Mouse (Mus musculus) kidney, postnatal 0 days (tissue): ENCODE data around the gene Olfr943. TPM values are rescaled to one million over a fixed set of nuclear protein-coding genes. Genes with fewer than 3 reads are reported as not detected.

ENCODE experiments used
- ATAC-seq: fragments of 200-750 bp; cut with Nextera tagmentation; replicated peaks from 2 replicates; pipeline ENCODE4 v1.8.0; 2017; ENCODE audit warnings: low read depth, moderate number of reproducible peaks, moderate TSS enrichment, moderate library complexity; ENCODE audit not compliant: low FRiP score
- DNase-seq: peaks from one replicate; pipeline ENCODE4 v3.0.0-alpha.2; 2016; ENCODE audit warnings: low spot score
- H3K27ac ChIP-seq: fragments of 300-500 bp; sonication (generic); 2 replicates; pipeline ENCODE4 v1.5.1; 2014; ENCODE audit warnings: mild to moderate bottlenecking
- H3K27me3 ChIP-seq: fragments of 300-500 bp; sonication (generic); 2 replicates; pipeline ENCODE4 v1.6.1; 2014; ENCODE audit warnings: low read length, mixed read lengths; ENCODE audit not compliant: insufficient read depth
- H3K36me3 ChIP-seq: fragments of 300-500 bp; sonication (generic); 2 replicates; pipeline ENCODE4 v1.6.1; 2014; ENCODE audit warnings: low read length, mixed read lengths; ENCODE audit not compliant: insufficient read depth
- H3K4me1 ChIP-seq: fragments of 300-500 bp; sonication (generic); replicated peaks from 2 replicates; pipeline ENCODE4 v1.6.1; 2014; ENCODE audit warnings: antibody characterized with exemption, low read length, mixed read lengths; ENCODE audit not compliant: insufficient read depth
- H3K4me2 ChIP-seq: fragments of 300-500 bp; sonication (generic); 2 replicates; pipeline ENCODE4 v1.6.1; 2014; ENCODE audit warnings: mild to moderate bottlenecking, low read length, moderate library complexity, mixed read lengths
- H3K4me3 ChIP-seq: fragments of 300-500 bp; sonication (generic); replicated peaks from 2 replicates; pipeline ENCODE4 v1.5.1; 2014; ENCODE audit warnings: low read depth, low read length
- H3K9ac ChIP-seq: fragments of 300-500 bp; sonication (generic); 2 replicates; pipeline ENCODE4 v1.6.1; 2014; ENCODE audit warnings: low read depth, low read length
- H3K9me3 ChIP-seq: fragments of 300-500 bp; sonication (generic); replicated peaks from 2 replicates; pipeline ENCODE4 v1.6.1; 2016; ENCODE audit warnings: low read length, inconsistent platforms, mixed read lengths
- CTCF ChIP-seq: IDR thresholded peaks from 2 replicates; pipeline ENCODE4 v1.5.1; 2016; ENCODE audit warnings: antibody characterized with exemption, low read depth, mild to moderate bottlenecking, moderate library complexity
- WGBS: fragments of 180-500 bp; shearing (Covaris S2); extraction: QIAGEN DNeasy Blood & Tissue Kit; methylation state at CpG from one replicate; pipeline ENCODE4 v1.1.7; 2014; 5-methylcytosine and 5-hydroxymethylcytosine counted together
- polyA plus RNA-seq: library from polyadenylated mRNA; unstranded; fragments of >200 nt; fragmentation: Nextera tagmentation; extraction: Ambion mirVana; gene quantifications from 2 replicates; pipeline ENCODE4 v1.2.1, GENCODE M21; 2015

Olfr943 gene
- not detected in 2 replicates for polyA plus RNA-seq

- H3K9ac ChIP-seq: no peak within 1 kb of the TSS
- no peak for ATAC-seq
These were observed at the start of gene Olfr943 for GRCm38 (mm10) chr9:39166004-39166403. Gene Olfr943, plus strand, starts transcription at chr9:39166304.

DNA sequence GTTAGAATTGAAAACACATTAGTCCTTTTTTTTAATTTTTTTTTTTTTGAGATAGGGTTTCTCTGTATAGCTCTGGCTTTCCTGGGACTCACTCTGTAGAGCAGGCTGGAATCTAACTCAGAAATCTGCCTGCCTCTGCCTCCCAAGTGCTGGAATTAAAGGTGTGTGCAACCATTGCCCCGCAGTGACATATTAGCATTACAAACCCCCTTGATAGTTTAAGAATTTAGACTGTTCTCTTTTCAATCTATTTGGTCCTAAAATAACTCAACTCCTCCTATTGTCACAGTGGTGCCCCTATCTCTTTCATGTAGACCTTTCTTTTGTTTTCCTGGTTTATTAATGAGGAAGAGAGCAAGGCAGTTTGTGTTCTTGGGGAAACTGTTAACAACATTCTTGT, 38.8 kb upstream of the Olfr943 start:
- 84% methylated on average over 1 of the region's 1 CpGs for WGBS

More at GRCm38 (mm10) chr9:39166004-39166403, at the start of gene Olfr943:
- H3K9me3 ChIP-seq: no peaks in the 10 kb centered on the region
- no peaks in the 10 kb centered on the region for H3K4me1 ChIP-seq
- H3K4me3 ChIP-seq: no peak within 1 kb of the TSS
- no peaks in the 10 kb centered on the region for H3K27me3 ChIP-seq
- H3K27ac ChIP-seq: no peak within 1 kb of the TSS
- DNase-seq: no peak
- no peak within 1 kb of the TSS for H3K4me2 ChIP-seq
- H3K36me3 ChIP-seq: no peaks in the 10 kb centered on the region
- no peak for TF ChIP-seq CTCF
- WGBS: 91% methylated on average over 5 of the region's 5 CpGs

GRCm38 (mm10) chr9:39127831-39128230, 38.3 kb upstream of the Olfr943 start, which contains the start of gene Olfr27:
Gene Olfr27, plus strand, starts transcription at chr9:39128131.
- H3K9ac ChIP-seq: no peak within 1 kb of the TSS
- H3K27ac ChIP-seq: no peak within 1 kb of the TSS
- H3K4me3 ChIP-seq: no peak within 1 kb of the TSS
- no peaks in the 10 kb centered on the region for H3K27me3 ChIP-seq
- TF ChIP-seq CTCF: no peak
- H3K4me1 ChIP-seq: no peaks in the 10 kb centered on the region
- H3K9me3 ChIP-seq: no peaks in the 10 kb centered on the region
- DNase-seq (no peak), ATAC-seq (no peak)
- H3K36me3 ChIP-seq: no peaks in the 10 kb centered on the region
- no peak within 1 kb of the TSS for H3K4me2 ChIP-seq

More for the DNA sequence above, 38.8 kb upstream of the Olfr943 start:
- H3K4me3 ChIP-seq: no peak overlapping the region
- DNase-seq: no peak
- no peaks in the 10 kb centered on the region for H3K36me3 ChIP-seq
- H3K4me2 ChIP-seq: no peak overlapping the region
- H3K9me3 ChIP-seq: no peaks in the 10 kb centered on the region
- no peaks in the 10 kb centered on the region for H3K4me1 ChIP-seq
- no peaks in the 10 kb centered on the region for H3K27me3 ChIP-seq
- no peak for ATAC-seq
- H3K27ac ChIP-seq: no peak overlapping the region
- no peak for TF ChIP-seq CTCF
- no peak overlapping the region for H3K9ac ChIP-seq

GRCm38 (mm10) chr9:39152401-39152800, 13.7 kb upstream of the Olfr943 start:
- DNase-seq (no peak), ATAC-seq (no peak)
- TF ChIP-seq CTCF: no peak
- H3K27ac ChIP-seq: no peak overlapping the region
- 59% methylated on average over 1 of the region's 1 CpGs for WGBS
- H3K4me1 ChIP-seq: no peaks in the 10 kb centered on the region
- H3K4me2 ChIP-seq: no peak overlapping the region
- no peaks in the 10 kb centered on the region for H3K36me3 ChIP-seq
- no peaks in the 10 kb centered on the region for H3K9me3 ChIP-seq
- no peaks in the 10 kb centered on the region for H3K27me3 ChIP-seq
- H3K9ac ChIP-seq: no peak overlapping the region
- H3K4me3 ChIP-seq: no peak overlapping the region

DNA sequence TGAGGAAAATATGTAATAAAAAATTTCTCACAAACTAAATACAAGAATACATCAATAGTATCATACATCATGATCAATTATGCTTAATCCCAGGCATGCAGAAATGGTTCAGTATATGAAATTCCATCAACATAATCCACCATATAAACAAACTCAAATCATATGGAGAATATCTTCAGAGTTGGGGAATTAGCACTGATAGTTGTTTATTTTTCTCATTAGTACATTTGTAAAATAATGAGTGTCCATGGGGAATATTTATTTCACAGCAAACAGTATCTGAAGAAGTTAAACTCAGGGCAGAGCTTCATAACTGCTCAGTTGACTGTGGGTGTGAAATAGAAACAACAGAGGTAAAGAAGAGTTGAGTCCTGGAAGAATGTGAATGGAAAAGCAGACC, 35.5 kb downstream of the Olfr943 start, which contains the start of gene Olfr944:
Gene Olfr944 (plus strand): TSS at position 301 of the 400 bp plus-strand sequence.
- no peak within 1 kb of the TSS for H3K4me3 ChIP-seq
- H3K9ac ChIP-seq: no peak within 1 kb of the TSS
- H3K27ac ChIP-seq: no peak within 1 kb of the TSS
- H3K27me3 ChIP-seq: no peaks in the 10 kb centered on the region
- TF ChIP-seq CTCF: no peak
- no peaks in the 10 kb centered on the region for H3K9me3 ChIP-seq
- H3K4me2 ChIP-seq: no peak within 1 kb of the TSS
- ATAC-seq: no peak
- no peak for DNase-seq
- H3K4me1 ChIP-seq: no peaks in the 10 kb centered on the region
- H3K36me3 ChIP-seq: no peaks in the 10 kb centered on the region

Other genes with a start within 250 kb of the Olfr943 start
- gene Olfr930, start 236.5 kb upstream of the Olfr943 start, polyA plus RNA-seq: not detected in 2 replicates
- not detected in 2 replicates for gene Olfr933, start 194.0 kb upstream of the Olfr943 start, polyA plus RNA-seq
- gene Olfr934, start 178.0 kb upstream of the Olfr943 start, polyA plus RNA-seq: not detected in 2 replicates
- gene Olfr935, start 166.6 kb upstream of the Olfr943 start, polyA plus RNA-seq: not detected in 2 replicates
- gene Olfr146, start 142.9 kb upstream of the Olfr943 start, polyA plus RNA-seq: not detected in 2 replicates
- not detected in 2 replicates for gene Olfr937, start 101.4 kb upstream of the Olfr943 start, polyA plus RNA-seq
- gene Olfr938, start 87.4 kb upstream of the Olfr943 start, polyA plus RNA-seq: not detected in 2 replicates
- gene Olfr27, start 38.2 kb upstream of the Olfr943 start, polyA plus RNA-seq: not detected in 2 replicates
- gene Olfr944, start 35.6 kb downstream of the Olfr943 start, polyA plus RNA-seq: not detected in 2 replicates
- gene Olfr1537, start 83.7 kb downstream of the Olfr943 start, polyA plus RNA-seq: not detected in 2 replicates
- not detected in 2 replicates for gene Olfr945, start 110.5 kb downstream of the Olfr943 start, polyA plus RNA-seq
- not detected in 2 replicates for gene Olfr948, start 159.7 kb downstream of the Olfr943 start, polyA plus RNA-seq
- not detected in 2 replicates for gene Olfr951, start 221.1 kb downstream of the Olfr943 start, polyA plus RNA-seq